Mouse (Mus musculus): ENCODE results near the gene Orc6. TPM values are rescaled to one million over a fixed set of nuclear protein-coding genes. Genes with fewer than 3 reads are reported as not detected.

Gene Orc6
- 82.2 and 83.7 TPM in 2 replicates for polyA plus RNA-seq (2015; fragmentation: Nextera tagmentation; extraction: Ambion mirVana)

DNA sequence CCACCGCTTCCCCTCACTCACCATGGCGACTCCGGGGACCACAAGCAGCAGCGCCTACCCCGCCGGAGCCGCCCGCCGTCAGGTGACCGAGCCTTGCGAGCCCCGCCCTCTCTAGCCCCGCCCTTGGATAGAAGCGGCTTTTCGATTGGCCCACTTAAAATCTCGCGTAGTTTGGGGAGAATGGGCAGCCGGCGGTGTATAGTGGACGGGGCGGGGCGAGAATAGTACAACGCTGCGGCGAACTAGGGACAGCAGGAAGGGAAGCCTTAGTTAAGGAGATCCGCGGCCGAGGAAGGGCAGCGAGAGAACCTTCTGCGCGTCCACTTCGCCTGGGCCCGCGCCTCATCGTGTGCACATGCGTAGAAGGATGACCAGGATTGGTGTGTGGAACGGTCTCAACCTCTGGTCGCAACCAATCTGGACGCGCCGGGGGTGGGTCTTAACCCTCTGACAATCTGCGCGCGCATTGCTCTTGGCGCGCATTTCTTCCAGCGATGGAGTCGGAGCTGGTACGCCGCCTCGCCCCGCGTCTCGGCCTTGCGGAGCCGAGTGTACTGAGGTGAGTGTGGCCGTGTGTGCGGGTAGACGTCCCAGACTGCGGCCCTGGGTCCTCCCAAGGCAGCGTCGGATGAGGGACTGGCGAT lies at the start of gene Orc6, which contains the start of gene Vps35:
Orc6 (plus strand) TSS at position 199 of the 644 bp plus-strand sequence.
Vps35 (minus strand) TSS at position 369 of the 644 bp plus-strand sequence.
- peak within 1 kb of the TSS; percentile 65 for H3K4me2 ChIP-seq
- H3K27ac ChIP-seq: peak within 1 kb of the TSS; percentile 98
- peak within 1 kb of the TSS; percentile 96 for H3K4me3 ChIP-seq
- H3K27me3 ChIP-seq: no peaks in the 10 kb centered on the region
- H3K4me1 ChIP-seq: peaks cover 30% of the 10 kb centered on the region
- peak; percentile 98 for ATAC-seq (ENCODE audit: insufficient number of reproducible peaks, low FRiP score, low TSS enrichment, low read depth)
- no peaks in the 10 kb centered on the region for H3K9me3 ChIP-seq
- peaks cover 12% of the 10 kb centered on the region for H3K36me3 ChIP-seq
- H3K9ac ChIP-seq: peak within 1 kb of the TSS; percentile 85
- WGBS: under 1% methylated on average over 63 of the region's 63 CpGs

DNA sequence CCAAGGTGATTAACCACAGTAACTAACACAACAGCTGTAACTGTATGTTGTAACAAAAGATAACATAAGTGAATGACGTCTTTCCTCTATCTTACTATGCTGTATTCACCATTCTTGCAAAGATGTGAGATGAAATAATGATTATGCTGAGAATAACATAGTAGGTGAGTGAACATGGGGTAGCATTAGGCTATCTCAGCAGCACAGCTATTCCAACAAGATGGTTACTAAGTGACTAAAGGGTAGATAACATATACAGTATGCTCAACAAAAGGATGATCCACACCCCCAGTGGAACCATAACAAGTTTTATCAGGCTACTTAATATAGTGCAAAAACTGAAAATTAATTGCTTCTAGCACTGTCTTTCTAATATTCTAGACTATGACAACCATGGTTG lies 12.6 kb upstream of the Orc6 start:
- H3K27ac ChIP-seq: no peak overlapping the region
- 87% methylated on average over 1 of the region's 1 CpGs for WGBS
- H3K36me3 ChIP-seq: peaks cover 60% of the 10 kb centered on the region
- H3K27me3 ChIP-seq: no peaks in the 10 kb centered on the region
- ATAC-seq (ENCODE audit: insufficient number of reproducible peaks, low FRiP score, low TSS enrichment, low read depth): no peak
- H3K9me3 ChIP-seq: no peaks in the 10 kb centered on the region
- no peak overlapping the region for H3K4me3 ChIP-seq
- H3K4me1 ChIP-seq: no peaks in the 10 kb centered on the region
- H3K4me2 ChIP-seq: no peak overlapping the region
- no peak overlapping the region for H3K9ac ChIP-seq

DNA sequence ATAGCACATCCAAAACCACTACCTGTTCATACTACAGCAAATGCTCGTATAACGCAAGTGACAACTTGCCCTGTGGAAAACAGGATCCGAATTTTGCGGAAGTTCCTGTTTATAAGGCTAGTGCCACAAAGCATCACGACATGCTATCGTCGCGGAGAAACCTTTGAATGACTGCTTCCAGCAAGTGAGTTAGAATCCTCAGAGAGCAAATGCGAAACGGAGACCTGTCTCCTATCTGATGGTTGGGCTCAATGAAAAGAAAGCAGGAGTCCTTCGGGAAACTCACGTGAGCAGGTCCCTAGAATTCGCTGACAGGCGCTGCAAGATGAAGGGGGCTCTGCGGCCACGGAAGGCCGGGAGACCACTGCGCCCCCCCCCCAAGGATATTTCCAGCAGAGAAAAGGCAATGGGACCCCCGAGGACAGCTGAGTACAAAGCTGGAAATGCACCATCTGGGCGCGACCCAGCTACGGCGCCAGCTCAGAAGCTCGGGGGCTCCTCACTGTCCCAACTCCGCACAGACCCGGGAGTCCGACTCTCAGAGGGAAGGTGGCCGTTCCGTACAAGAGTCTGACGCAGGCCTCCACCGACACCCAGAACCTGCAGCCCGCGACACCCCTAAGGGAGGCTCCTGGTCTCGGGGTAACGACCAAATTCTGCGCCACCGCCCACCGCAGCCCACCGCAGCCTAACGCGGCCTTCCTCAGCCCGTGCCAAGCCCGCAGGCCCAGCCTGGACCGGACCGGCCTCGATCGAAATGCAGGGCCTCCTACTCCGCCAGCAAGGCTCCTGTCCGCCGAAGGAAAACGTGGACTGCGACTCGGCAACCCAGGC lies 615 bp upstream of the Orc6 start:
- WGBS: under 1% methylated on average over 53 of the region's 53 CpGs
- H3K9ac ChIP-seq: peak overlapping the region; percentile 85
- ATAC-seq (ENCODE audit: insufficient number of reproducible peaks, low FRiP score, low TSS enrichment, low read depth): peak; percentile 49; the same call in 1 of the 2 replicates
- peaks cover 12% of the 10 kb centered on the region for H3K36me3 ChIP-seq
- no peaks in the 10 kb centered on the region for H3K9me3 ChIP-seq
- peak overlapping the region; percentile 60 for H3K4me2 ChIP-seq
- H3K4me3 ChIP-seq: peak overlapping the region; percentile 96
- peaks cover 30% of the 10 kb centered on the region for H3K4me1 ChIP-seq
- peak overlapping the region; percentile 98 for H3K27ac ChIP-seq
- H3K27me3 ChIP-seq: no peaks in the 10 kb centered on the region

DNA sequence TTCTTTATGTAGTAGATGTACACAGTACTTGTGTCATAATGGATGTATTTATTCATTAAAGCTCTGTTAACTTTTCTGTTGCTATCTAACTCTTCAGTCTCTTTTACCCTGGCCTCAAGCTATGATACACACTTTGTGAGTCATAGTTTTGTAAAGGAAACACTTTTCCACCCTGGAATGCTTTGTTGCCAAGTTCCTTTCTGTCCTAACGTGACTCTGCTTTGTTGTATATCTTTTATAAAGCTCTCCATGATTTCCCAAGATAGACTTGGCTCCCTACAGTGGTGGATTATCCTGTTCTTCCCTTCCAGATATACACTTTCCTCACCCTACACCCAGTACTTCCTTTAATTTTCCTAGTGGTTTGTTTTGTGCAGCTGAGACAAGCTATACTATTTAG lies 2.5 kb downstream of the Orc6 start:
- no peaks in the 10 kb centered on the region for H3K9me3 ChIP-seq
- H3K36me3 ChIP-seq: peaks cover 34% of the 10 kb centered on the region
- H3K27me3 ChIP-seq: no peaks in the 10 kb centered on the region
- no peak overlapping the region for H3K27ac ChIP-seq
- no peak overlapping the region for H3K4me2 ChIP-seq
- 43% methylated on average over 1 of the region's 1 CpGs for WGBS
- H3K9ac ChIP-seq: no peak overlapping the region
- H3K4me3 ChIP-seq: no peak overlapping the region
- no peak for ATAC-seq (ENCODE audit: insufficient number of reproducible peaks, low FRiP score, low TSS enrichment, low read depth)
- H3K4me1 ChIP-seq: peaks cover 30% of the 10 kb centered on the region

DNA sequence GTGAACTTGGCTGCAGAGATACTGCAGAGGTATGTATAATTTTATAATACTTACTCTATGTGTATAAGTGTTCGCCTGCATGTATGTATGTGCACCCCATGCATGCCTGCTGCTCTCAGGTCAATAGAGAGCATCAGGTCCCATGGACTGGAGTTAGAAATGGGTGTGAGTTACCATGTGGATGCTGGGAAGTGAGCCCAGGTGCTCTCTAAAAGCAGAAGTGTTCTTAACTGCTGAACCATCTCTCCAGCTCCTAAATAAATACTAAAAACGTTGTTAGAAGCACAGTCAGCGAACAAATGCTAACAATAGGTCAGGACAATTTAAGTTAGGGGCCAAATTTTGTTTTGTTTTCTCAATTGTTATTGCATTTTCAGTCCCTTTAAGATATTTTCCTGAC lies 3.5 kb downstream of the Orc6 start:
- WGBS: 90% methylated on average over 3 of the region's 3 CpGs

DNA sequence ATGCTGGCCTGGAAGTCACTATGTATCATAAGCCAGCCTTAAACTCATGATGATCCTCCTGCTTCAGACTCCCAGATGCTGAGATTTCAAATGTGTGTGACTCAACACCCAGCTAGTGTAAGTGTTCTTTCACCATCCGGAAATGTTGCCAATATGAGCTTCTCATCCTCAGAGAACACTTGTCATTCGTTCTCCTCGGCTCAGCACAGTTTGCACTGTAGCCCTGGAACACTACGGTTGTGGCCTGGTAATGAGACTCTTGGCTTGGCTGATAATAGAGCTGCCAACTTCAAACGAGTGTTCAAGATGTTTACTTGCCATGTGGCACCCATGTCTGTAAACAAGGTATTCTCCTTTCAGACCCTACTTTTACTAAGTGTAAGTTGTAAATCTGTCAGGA lies 4.1 kb downstream of the Orc6 start:
- Histone ChIP-seq H3K9ac (no peak overlapping the region), H3K4me2 (no peak overlapping the region), H3K27ac (no peak overlapping the region), H3K27me3 (no peaks in the 10 kb centered on the region), H3K4me3 (no peak overlapping the region), H3K4me1 (peaks cover 20% of the 10 kb centered on the region), H3K36me3 (peaks cover 47% of the 10 kb centered on the region), H3K9me3 (no peaks in the 10 kb centered on the region)
- 77% methylated on average over 5 of the region's 5 CpGs for WGBS
- ATAC-seq (ENCODE audit: insufficient number of reproducible peaks, low FRiP score, low TSS enrichment, low read depth): no peak

More for the DNA sequence above, 3.5 kb downstream of the Orc6 start:
- H3K4me2 ChIP-seq: no peak overlapping the region
- H3K36me3 ChIP-seq: peaks cover 41% of the 10 kb centered on the region
- H3K9ac ChIP-seq: no peak overlapping the region
- H3K4me3 ChIP-seq: no peak overlapping the region
- H3K4me1 ChIP-seq: peaks cover 25% of the 10 kb centered on the region
- no peaks in the 10 kb centered on the region for H3K27me3 ChIP-seq
- no peak overlapping the region for H3K27ac ChIP-seq
- ATAC-seq (ENCODE audit: insufficient number of reproducible peaks, low FRiP score, low TSS enrichment, low read depth): no peak
- H3K9me3 ChIP-seq: no peaks in the 10 kb centered on the region

DNA sequence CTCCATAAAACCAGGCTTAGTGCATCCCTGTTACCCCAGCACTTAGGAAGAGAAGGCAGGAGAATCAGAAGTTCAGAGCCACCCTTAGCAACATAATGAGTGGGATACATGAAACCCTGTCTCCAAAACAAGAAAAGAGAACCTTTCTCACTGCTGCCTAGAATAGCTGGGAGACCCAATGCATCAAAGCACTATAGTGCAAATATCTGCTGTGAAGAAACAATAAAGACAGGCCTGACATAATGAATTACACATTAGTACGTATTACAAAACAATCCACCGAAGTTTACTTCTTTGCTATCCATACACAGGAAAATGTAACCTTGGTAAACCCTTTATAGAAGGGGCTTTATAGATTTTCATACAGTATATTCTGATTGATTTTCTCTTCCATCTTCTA lies 9.1 kb downstream of the Orc6 start:
- no peaks in the 10 kb centered on the region for H3K4me1 ChIP-seq
- H3K9me3 ChIP-seq: no peaks in the 10 kb centered on the region
- H3K4me3 ChIP-seq: no peak overlapping the region
- H3K9ac ChIP-seq: no peak overlapping the region
- no peak overlapping the region for H3K4me2 ChIP-seq
- no peaks in the 10 kb centered on the region for H3K27me3 ChIP-seq
- H3K36me3 ChIP-seq: peaks cover 46% of the 10 kb centered on the region
- WGBS: 91% methylated on average over 2 of the region's 2 CpGs
- no peak overlapping the region for H3K27ac ChIP-seq
- no peak for ATAC-seq (ENCODE audit: insufficient number of reproducible peaks, low FRiP score, low TSS enrichment, low read depth)

DNA sequence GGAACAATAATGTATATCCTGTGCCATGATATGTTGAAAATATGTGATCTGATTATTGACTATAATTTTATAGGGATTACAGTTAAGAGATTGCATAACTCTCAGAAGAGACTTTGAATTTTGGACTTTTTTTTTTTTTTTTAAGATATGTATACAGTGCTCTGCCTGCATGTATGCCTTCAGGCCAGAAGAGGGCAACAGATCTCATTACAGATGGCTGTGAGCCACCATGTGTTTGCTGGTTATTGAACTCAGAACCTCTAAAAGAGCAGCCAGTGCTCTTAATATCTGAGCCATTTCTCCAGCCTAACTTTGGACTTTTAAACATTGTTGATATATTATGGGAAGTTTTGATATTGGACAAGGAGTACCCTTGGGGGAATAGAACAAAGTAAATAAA lies 12.3 kb downstream of the Orc6 start:
- no peak overlapping the region for H3K9ac ChIP-seq
- ATAC-seq (ENCODE audit: insufficient number of reproducible peaks, low FRiP score, low TSS enrichment, low read depth): no peak

DNA sequence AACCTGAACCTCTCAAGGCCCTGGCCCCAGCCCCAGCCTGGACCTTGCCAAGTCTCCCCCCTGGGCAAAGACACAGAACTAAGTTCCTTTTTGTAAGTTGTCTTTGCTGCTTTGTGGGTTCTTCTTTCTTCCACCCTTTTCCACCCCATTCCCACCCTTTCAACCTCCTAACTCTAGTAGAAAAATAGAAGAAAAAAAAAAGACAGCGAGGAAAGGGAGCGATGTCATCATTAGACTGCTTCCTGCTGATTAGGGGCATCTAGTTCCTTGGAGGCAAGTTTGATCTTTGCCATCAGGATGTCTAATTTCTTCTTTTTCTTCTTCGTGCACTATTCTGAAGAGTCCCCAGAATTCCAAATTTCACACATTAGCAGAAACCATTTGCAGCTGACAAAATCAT lies 13.6 kb downstream of the Orc6 start:
- Histone ChIP-seq H3K4me3 (no peak overlapping the region), H3K9me3 (no peaks in the 10 kb centered on the region), H3K27ac (no peak overlapping the region), H3K4me2 (no peak overlapping the region), H3K9ac (no peak overlapping the region), H3K4me1 (no peaks in the 10 kb centered on the region), H3K36me3 (peaks cover 13% of the 10 kb centered on the region), H3K27me3 (no peaks in the 10 kb centered on the region)
- ATAC-seq (ENCODE audit: insufficient number of reproducible peaks, low FRiP score, low TSS enrichment, low read depth): no peak
- 85% methylated on average over 3 of the region's 3 CpGs for WGBS

More for the DNA sequence above, 12.3 kb downstream of the Orc6 start:
- H3K4me2 ChIP-seq: no peak overlapping the region
- peaks cover 22% of the 10 kb centered on the region for H3K36me3 ChIP-seq
- no peaks in the 10 kb centered on the region for H3K4me1 ChIP-seq
- H3K4me3 ChIP-seq: no peak overlapping the region
- H3K27ac ChIP-seq: no peak overlapping the region
- no peaks in the 10 kb centered on the region for H3K27me3 ChIP-seq
- no peaks in the 10 kb centered on the region for H3K9me3 ChIP-seq

DNA sequence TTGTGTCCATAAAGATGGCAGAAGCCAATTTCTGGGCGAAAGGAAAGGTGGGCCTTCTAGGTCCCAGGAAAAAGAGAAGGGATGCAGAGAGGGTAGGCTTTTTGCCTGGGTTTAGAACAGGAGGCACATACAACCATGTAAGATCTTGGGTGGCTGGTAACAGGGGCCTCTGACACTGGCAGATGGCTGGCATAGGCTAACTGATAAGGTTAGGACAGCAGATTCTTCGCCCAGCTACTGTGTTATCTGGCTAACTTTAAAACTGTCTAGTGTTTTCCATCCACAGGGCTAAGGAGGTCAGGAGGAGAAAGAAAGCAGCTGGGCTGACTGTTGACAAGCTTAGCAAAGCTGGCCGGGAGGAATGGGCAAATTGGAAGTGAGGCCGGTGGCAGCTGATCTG lies 19.1 kb downstream of the Orc6 start:
- Histone ChIP-seq H3K9ac (no peak overlapping the region), H3K36me3 (no peaks in the 10 kb centered on the region), H3K4me1 (no peaks in the 10 kb centered on the region), H3K4me2 (no peak overlapping the region), H3K27ac (no peak overlapping the region), H3K4me3 (no peak overlapping the region), H3K27me3 (no peaks in the 10 kb centered on the region), H3K9me3 (no peaks in the 10 kb centered on the region)
- ATAC-seq (ENCODE audit: insufficient number of reproducible peaks, low FRiP score, low TSS enrichment, low read depth): no peak
- WGBS: 93% methylated on average over 4 of the region's 4 CpGs

DNA sequence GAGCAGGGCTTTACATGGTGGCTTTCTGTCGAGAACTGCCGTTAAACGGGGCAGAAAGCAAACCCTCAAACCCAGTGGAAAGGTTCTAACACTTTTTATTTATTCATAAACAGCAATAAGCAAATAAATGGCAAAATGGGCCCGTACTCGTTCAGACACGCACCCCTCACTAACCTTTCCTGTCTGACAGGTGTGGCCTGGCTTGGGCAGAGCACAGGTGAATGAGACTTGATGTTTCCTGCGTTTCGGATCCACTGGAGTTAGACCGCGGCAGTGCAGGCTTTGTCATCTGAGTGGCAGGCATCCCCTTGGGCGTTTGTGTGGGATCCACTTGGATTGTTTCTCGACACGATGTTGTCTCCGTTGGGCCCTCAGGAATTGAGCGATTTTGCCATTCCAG lies 22.5 kb downstream of the Orc6 start:
- no peak overlapping the region for H3K4me3 ChIP-seq
- WGBS: 69% methylated on average over 15 of the region's 15 CpGs
- no peak for ATAC-seq (ENCODE audit: insufficient number of reproducible peaks, low FRiP score, low TSS enrichment, low read depth)

DNA sequence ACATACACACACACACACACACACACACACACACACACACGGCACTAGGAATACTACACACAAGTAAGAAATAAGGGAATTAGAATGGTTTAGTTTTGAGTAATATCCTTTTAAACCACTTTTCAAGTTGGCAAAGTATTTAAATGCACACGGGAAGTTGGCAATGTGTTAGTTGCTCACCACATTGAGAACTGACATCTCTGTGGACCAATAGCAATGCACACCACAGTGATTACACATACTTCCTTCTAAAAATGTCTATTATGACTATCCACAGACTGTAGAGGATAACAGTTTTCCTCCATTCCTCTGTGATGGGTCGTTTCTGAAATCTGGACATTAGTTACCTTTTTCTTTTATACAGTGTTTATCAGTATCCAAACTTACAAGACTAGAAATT lies 23.7 kb downstream of the Orc6 start:
- no peak overlapping the region for H3K4me2 ChIP-seq
- H3K36me3 ChIP-seq: no peaks in the 10 kb centered on the region
- H3K27me3 ChIP-seq: no peaks in the 10 kb centered on the region
- no peak overlapping the region for H3K27ac ChIP-seq
- no peaks in the 10 kb centered on the region for H3K9me3 ChIP-seq
- 78% methylated on average over 3 of the region's 3 CpGs for WGBS
- H3K4me1 ChIP-seq: no peaks in the 10 kb centered on the region
- H3K4me3 ChIP-seq: no peak overlapping the region
- H3K9ac ChIP-seq: no peak overlapping the region
- ATAC-seq (ENCODE audit: insufficient number of reproducible peaks, low FRiP score, low TSS enrichment, low read depth): no peak

More for the DNA sequence above, 22.5 kb downstream of the Orc6 start:
- H3K4me1 ChIP-seq: no peaks in the 10 kb centered on the region
- H3K36me3 ChIP-seq: no peaks in the 10 kb centered on the region
- H3K4me2 ChIP-seq: no peak overlapping the region
- no peak overlapping the region for H3K27ac ChIP-seq
- H3K9ac ChIP-seq: no peak overlapping the region
- H3K9me3 ChIP-seq: no peaks in the 10 kb centered on the region
- no peaks in the 10 kb centered on the region for H3K27me3 ChIP-seq
